Mouse (Mus musculus) small intestine, adult 2 months (tissue): Measurements from ENCODE around the gene Lrch1.

Experiments used
- CTCF ChIP-seq: fragments of 200-500 bp; IDR thresholded peaks from 2 replicates; pipeline ENCODE4 v1.5.1; 2012; ENCODE audit warnings: low read depth, mild to moderate bottlenecking, control low read depth, inconsistent platforms, low read length, moderate library complexity, mixed read lengths; ENCODE audit not compliant: insufficient replicate concordance, insufficient read length; ENCODE audit errors: extremely low read depth
- POLR2A ChIP-seq: fragments of 200-500 bp; IDR thresholded peaks from 2 replicates; pipeline ENCODE4 v1.6.1; 2012; ENCODE audit warnings: low read depth, mild to moderate bottlenecking, control low read depth, inconsistent platforms, low read length, moderate library complexity

- no peak for TF ChIP-seq POLR2A
- TF ChIP-seq CTCF = no peak
Measured at GRCm38 (mm10) chr14:74928809-74929432, 18.8 kb downstream of the Lrch1 start.
